Mouse (Mus musculus): ENCODE measurements at regions not wholly inside any gene's neighbourhood (a gene's known extent, or its start where the extent isn't known, plus 50 kb on each side); places are given as distances from the start of the nearest gene placed in this dataset.

- ATAC-seq (replicated peaks in 1 of 2; ENCODE audit: insufficient read depth in 1 of 2, low FRiP score in 2 of 2, low TSS enrichment in 1 of 2, low read depth in 1 of 2, poor library complexity in 2 of 2, severe bottlenecking in 2 of 2): no peak
Measured at GRCm38 (mm10) chr4:54648254-54648653, 296.6 kb upstream of the Zfp462 start.

GRCm38 (mm10) chr4:54651646-54652110, 293.2 kb upstream of the Zfp462 start:
- ATAC-seq (replicated peaks in 1 of 2; ENCODE audit: insufficient read depth in 1 of 2, low FRiP score in 2 of 2, low TSS enrichment in 1 of 2, low read depth in 1 of 2, poor library complexity in 2 of 2, severe bottlenecking in 2 of 2): no peak

- no peak for ATAC-seq (replicated peaks in 1 of 2; ENCODE audit: insufficient read depth in 1 of 2, low FRiP score in 2 of 2, low TSS enrichment in 1 of 2, low read depth in 1 of 2, poor library complexity in 2 of 2, severe bottlenecking in 2 of 2)
Measured at GRCm38 (mm10) chr4:54652111-54653021, 292.5 kb upstream of the Zfp462 start.

GRCm38 (mm10) chr4:54653097-54653776, 291.6 kb upstream of the Zfp462 start:
- no peak for ATAC-seq (replicated peaks in 1 of 2; ENCODE audit: insufficient read depth in 1 of 2, low FRiP score in 2 of 2, low TSS enrichment in 1 of 2, low read depth in 1 of 2, poor library complexity in 2 of 2, severe bottlenecking in 2 of 2)
